Mouse (Mus musculus): Measurements from ENCODE around the gene Mrps18c.

Gene Mrps18c

DNA sequence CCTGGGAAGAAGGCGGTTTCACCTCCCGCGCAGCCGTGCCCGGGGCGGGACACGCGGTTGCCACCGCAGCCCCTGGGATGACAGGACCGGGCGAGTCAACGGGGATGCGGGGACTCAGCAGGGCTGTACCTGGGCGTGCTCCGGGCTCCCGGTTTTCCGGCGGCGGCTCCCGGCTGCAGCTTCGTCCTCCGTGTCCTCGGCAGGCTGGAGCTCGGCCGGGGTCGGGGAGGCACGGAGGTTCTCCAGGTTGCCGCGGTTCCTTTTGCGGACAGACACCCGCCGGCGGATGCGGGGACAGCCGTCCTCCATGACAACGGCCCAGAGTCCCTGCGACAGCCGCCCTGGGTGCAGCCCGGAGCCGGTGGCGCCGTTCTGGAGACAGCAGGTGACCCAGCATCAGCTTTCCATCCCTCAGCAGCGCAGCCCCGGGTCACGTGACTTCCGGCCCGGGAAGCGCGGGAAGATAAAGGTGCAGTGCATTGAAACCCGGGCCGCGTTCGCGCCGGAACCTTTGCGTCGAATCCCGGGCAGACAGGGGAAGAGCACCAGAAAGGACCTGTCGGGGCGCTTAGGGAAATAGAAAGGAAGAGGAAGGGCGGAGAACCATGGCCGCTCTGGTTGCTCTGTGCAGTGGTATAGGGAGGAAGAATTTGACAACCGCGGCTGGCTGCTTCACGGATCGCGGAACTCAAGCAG, at the start of gene Mrps18c, which contains the start of gene Helq:
TSS of gene Mrps18c (plus strand) at position 463 of the 696 bp plus-strand sequence.
TSS of gene Helq (minus strand) at position 434 of the 696 bp plus-strand sequence.
- DNase-seq (ENCODE audit: low spot score), result peak; percentile 94

DNA sequence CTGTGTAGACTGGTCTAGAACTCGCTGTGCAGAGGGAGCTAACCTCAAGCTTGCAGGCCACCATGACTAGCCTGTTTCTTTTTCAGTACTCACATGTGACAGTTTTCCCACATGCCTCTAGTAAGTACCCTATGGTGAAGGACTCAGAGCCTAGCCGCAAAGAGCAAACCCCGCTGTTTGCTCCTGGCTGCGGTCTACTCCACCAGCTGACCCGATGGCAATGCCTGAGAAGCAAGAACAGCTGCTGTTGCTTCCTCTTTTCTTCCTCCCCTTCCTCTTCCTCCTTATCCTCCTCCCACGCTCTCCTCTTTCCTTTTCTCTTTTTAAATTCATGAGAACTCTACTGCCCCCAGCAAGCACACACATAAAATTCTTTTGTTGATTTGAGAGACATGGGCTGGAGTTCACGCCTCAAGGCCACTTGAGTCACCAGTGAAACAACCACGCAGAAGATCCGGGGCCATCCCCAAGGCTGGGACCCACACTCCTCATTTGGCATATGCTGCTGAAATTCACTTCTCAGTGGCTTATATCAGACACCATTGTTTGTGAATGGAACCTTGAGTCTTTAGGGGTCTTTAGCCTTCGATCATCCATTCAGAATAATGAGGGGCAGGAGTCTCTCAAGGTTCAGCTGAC, 47.7 kb upstream of the Mrps18c start:
- DNase-seq (ENCODE audit: low spot score), result no peak

DNA sequence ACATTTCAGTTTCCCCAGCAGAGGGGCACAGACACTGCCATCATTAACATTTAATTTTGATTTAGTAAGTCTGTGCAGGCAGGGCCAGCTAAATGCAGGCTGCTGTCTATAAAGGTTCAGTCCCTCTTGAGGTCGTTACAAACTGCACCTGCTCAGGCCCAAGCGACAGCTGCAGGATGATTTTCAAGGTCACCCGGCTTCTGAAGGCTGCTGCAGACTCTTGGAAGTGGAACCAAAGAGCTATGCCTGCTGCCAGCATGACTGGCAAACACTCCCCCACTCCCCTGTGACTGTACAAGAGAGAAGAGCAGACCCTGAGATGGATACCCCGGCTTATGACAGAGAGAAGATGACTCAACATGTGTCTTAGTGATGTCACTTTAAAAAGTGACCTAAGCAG, 46.8 kb upstream of the Mrps18c start:
- no peak for DNase-seq (ENCODE audit: low spot score)

DNA sequence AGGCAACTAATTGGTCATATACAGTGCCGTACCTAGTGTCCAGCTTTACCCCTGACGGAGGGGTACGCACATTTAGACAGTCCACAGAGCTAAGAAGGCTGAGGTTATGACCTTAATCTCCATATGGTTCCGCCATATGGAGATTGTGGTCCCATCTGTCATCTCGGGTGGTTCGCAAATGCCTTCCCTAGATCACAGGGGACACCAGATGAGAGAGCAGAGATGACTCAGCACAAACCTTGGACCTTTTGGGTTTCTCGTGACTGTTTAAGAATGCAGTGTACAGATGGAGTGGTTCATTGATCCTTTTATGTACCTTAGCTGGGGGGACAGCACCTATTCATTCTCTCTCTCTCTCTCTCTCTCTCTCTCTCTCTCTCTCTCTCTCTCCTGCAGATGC, 45.0 kb upstream of the Mrps18c start:
- DNase-seq (ENCODE audit: low spot score), result no peak

DNA sequence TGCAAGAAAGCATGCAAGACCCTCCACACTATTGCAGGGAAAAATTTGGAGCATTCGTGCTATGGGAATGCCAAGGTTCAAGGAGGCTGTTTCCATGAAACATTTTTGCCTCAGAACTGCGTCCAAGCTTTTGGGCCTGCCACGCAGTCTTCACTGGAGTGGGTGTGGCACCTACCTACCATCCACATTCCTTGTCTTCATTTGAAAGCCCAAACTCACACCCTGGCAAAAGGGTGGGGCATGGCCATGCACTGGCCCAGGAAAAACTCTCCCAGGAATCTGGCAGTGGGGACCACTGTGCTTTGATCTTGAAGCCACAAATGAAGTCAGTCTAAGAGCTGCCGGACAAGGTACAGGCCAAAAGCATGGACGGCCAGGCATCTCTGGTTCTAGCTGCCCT, 40.3 kb upstream of the Mrps18c start:
- no peak for DNase-seq (ENCODE audit: low spot score)

DNA sequence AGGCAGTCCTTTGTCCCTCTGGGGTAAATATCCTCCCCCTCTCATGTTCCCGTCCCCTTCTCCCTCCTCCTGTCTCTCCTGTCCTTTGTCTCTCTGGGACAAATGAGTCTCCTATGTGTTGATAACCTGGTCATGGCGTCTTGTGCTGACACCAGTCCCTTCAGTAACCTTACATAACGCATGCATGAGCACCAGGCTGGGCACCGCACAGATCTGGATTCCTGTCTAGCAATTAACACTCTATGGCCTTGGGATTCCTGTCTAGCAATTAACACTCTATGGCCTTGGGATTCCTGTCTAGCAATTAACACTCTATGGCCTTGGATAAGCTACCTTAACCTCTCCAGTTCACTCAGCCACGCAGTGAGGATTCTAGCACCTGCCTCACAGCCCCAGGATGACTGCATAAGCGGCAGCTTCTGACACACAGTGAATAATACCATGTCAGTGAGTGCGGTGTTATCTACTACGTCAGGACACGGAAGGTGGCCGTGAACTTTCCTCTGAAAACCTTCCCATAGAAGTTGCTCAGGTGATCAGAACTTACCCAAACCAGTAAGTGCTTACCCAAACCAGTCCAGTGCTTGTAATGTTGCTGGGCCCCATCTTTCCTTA, 38.3 kb upstream of the Mrps18c start:
- no peak for DNase-seq (ENCODE audit: low spot score)

DNA sequence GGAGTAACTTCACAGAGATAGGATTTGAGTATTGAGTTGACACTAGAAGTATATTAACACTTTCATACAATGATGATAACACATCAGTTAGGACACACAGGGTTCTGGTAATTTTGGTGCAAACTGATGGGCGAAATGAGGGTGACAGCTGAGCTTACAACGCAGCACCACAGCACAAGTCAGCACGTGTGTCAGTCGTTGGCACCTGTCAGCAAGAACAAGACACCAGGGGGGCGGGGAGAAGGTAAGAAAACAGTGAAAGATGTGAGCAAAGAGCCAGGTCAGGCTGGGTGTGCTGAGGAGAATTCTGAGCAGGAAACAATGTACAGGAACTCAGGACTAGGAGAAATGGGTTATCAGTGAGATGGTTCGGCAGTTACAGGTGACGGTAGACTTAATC, 36.7 kb upstream of the Mrps18c start:
- no peak for DNase-seq (ENCODE audit: low spot score)

DNA sequence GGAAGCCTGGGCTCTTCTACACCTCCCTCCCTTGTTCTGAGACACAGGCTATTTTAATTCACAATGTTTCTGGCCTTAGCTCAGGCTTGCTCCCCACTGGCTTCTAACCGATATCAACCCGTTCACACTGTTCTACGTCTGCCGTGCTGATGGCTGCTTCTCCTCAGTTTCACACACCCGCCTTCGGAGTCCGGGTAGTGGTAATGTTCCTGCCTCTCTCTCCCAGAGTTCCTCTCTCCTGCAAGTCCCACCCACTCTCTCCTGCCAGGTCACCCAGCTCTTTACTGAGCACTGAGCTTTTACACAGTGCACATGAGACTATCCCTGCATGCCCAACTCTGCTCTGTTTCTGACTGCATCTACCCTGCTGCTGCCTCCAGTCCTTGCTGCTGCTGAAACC, 32.4 kb upstream of the Mrps18c start:
- no peak for DNase-seq (ENCODE audit: low spot score)

DNA sequence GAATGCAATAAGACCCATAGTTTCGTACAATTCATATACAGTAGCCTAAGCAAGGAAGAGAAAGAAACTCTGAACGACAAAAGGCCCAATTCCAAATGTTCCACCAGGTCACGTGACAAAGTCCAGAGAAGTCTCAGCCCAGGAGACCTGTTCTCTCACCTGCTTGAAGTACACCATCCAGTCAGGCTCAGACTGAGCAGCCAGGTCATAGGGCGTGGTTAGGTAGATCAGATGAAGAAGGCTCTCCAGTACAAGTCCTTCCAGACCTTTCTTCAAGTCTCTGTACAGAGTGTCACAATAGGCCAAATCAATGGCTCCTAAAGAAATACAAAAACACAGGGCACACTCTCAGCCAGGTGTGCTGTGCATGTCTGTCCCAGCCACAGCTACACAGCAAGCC, 26.9 kb upstream of the Mrps18c start:
- no peak for DNase-seq (ENCODE audit: low spot score)

DNA sequence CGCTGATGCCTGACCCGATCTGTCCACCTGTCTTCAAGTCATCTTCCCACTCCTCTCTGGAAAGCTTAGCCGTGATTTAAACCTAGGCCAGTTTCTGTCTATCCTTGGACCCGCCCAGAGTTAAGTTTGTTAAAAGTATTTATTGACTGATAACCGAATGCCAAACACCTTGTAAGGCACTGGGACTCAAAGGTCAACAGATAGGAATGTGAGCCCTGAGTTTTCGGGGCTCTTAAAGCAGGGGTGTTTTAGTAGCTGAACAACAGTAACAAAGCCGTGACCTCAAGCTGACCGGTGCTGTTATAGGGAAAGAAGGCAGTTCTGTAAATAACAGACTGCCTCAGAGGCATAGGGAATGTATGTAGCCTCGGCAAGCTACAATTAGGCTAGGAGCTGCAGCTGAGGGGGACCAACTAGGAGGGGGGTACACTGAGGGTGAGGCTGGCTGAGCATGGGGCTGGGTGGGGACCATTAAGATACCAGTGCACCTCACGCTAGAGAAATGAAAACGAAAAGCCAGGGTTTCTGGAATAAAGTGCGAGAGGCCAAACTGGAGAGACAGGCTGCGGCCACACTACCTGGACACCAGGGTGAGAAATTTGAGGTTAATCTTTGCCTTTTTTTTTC, 22.5 kb upstream of the Mrps18c start:
- no peak for DNase-seq (ENCODE audit: low spot score)

DNA sequence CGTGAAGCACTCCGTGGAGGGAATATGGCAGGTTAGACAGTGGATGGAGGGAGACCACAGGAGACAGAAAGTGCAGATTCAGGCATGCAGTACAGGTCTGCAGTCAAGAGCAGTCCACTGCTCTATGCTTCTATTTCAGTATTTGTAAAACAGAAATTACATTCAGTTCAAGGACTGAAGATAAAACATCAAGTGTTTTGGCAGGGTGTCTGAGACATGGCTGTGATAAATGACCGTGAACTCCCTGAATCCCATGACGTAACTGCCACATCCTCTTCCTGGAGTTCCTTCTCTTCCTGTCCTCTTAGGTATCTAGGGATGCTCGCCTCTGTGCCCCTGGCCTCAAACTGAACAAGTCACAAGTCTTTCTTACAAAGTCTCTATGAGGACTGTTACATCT, 21.5 kb upstream of the Mrps18c start:
- DNase-seq (ENCODE audit: low spot score), result no peak

DNA sequence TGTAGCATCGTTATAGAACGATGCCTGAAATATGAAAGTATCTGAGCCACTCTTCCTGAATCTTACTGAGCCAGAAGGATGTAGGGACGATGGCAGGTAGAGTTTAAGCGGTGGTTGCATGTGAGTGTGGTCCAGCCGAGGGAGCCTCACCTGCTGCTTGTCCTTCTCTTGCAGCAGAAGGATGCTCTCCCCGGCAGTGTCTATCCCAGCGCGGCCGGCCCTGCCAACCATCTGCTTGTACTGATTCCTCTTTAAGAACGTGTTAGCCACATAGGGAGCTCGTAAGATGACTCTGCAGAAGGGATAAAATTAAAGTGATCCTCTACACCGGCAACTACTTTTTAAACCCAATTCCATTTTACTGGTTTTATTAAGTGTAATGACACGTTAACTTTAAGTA, 19.4 kb upstream of the Mrps18c start:
- DNase-seq (ENCODE audit: low spot score), result no peak

DNA sequence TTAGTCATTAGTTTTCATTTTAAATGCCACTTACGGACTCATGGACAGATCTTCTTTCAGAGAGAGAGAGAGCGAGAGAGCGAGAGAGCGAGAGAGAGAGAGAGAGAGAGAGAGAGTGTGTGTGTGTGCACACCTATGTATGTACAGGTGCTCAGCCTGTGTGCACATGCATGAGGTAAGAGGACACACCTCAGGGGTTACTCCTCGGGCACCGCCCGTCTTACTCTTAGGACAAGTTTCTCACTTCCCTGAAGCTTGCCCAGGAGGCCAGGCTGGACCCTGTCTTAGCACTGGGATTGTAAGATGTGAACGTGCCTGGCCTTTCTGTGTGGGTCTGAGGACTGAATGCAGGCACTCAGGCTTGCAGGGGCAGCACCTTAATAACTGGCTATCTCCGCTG, 10.9 kb upstream of the Mrps18c start:
- no peak for DNase-seq (ENCODE audit: low spot score)

DNA sequence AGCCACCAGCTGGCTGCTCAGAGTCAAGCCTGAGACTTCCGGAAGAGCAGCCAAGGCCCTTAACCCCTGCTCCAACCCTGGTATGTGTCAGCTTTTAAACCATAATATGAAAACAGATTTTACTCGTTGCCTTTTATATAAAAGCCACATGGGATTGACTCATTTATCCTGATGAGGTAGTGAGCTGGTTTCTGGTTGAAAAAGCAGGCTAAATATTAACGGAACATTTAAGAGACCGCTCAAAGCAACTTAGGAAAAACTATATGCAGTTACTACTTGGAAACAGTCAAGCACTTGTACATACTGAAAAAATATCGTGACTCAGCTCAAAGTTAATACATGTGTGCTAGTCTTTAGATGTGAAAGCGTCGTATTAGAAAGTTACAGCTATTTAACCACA, 6.2 kb upstream of the Mrps18c start:
- no peak for DNase-seq (ENCODE audit: low spot score)

DNA sequence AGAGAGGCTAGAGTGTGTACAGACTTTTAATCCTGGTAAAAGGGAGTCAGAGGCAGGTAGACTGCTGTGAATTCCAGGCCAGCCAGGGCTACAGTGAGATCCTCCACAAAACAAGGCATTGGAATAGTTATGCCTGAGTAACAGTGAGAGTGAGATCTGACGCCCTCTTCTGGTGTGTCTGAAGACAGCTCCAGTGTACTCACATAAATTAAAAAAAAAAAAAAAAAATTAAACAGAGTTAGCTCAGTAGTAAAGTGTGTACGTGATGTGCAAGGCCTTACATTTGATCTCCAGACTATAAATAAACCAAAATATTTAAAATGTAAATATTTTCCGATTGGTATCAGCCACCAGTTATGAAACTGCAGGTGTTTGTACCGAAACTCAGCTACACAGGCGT, 4.3 kb upstream of the Mrps18c start:
- DNase-seq (ENCODE audit: low spot score), result no peak

DNA sequence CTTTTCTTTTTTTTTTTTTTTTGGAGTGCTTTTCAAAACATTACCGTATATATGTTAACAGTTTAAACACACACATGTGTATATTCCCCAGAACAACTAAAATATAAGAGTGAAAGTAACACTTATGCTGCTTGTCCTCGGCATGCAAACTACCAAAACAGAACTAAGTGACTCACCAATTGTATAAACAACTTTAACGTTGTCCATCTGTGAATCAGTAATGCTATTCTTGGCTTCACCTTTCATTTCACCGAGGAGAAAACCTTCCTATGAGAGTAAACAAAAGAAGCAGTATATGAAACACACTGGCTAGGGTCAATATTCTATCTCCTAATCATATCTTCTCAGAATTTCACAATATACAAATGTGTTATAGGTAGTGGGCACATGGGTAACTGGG, 19.9 kb downstream of the Mrps18c start:
- DNase-seq (ENCODE audit: low spot score), result no peak

DNA sequence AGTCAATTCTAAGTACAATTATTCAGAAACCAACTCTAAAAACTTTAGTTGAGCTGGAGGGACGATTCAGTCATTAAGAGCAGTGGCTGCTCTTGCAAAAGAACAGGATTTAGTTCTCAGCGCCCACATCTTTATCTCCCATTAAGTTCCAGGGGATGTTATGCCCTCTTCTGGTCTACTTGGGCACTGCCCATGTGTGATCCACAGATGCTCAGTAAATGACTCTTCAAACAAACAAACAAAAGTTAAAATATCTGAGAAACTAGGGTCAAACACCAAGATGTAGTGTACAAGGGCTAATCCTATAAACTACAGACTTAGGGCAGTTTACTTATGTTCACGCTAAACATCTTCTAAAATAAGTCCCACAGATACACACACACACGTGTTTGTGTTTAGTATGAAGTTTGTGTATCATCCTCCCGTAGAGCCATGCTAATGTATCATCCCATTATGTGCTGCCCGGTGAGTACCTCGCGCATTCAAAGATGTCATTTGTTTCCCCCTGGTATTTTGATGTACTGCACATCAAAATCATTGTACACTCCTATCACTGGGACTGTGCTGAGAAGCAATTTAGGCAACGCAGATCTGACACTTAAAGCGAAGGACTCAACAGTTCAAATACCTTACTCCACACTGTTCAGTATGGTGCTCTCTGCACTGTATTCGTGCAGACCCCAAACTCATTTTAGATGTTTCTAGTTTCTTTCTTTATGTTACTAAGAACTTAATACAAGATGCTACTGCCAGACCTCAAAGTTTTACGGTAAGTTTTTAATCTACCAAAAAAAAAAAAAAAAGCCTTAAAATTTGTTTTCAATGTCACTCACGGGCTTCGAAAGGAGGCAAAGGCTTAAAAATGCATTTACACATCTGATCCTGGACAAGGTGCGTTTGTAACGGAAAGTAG, 21.4 kb downstream of the Mrps18c start:
- no peak for DNase-seq (ENCODE audit: low spot score)

DNA sequence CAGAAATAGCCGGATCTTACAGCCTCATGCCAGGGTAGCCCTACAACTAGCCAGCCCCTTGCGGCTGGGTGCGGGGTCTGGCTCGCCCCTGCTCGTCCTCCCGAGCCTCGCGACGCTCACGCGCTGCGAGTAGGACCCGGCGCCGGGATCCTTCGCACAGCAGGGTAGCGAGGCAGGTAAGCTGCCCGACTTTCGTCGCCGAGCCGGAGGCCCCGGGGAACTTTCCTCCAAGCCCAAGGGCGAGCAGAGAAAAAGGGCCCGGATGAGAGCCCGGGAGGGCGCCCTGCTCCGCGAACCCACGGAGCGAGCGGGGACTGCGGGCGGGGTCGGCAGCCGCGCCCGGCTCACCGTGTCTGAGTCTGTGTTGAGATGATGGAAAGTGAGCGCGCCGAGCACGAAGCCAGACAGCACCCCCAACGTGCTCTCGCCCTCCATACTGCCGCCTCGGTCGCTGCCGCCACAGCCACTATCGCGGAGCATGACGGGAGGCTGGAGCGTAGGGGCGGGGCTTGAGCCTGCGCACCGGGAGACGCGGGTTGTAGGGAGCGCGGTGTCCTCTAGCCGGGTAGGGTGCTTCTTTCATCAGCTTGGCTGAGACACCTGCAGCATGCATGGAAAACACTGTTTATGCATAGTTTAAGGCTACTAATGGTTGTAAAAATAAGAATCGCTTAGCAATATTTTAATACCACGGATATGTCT, 22.2 kb downstream of the Mrps18c start, which contains the start of gene Abraxas1:
TSS of gene Abraxas1 (minus strand) at position 483 of the 702 bp plus-strand sequence.
- peak; percentile 89 for DNase-seq (ENCODE audit: low spot score)

DNA sequence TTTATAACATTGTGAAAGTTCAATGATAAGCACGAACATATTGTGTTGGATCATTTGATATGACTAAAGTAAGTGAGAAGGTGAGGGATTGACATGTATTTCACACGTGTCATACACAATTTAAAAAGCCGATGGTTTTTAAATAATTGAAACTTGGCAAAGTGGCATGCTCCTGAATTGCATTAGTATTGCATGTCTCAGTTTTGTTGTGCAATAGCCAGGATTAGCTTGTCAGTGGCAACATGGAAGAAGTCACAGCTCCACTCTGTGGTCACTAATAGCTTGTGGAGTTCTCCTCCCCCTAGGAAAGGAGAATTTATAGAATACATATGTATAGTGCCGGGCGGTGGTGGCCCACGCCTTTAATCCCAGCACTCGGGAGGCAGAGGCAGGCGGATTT, 22.9 kb downstream of the Mrps18c start:
- peak; percentile 78 for DNase-seq (ENCODE audit: low spot score)

DNA sequence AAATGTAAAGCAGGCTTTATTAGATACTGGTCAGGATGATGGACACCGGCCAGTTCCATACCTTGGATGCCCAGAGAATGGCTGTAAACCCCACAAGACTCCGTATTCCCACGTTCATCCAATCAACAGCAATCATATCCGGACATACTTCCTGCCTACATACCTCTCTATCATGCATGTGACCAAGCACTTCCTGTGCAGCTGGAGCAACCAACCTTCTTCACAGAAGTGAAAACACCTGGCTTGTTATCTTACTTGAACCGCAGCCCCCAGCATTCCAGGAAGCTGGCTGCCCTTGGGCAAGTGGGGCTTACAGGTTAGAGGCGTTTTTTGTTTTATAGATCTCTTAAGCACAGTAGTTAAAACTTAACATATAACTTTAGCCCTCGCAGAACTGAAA, 24.4 kb downstream of the Mrps18c start:
- DNase-seq (ENCODE audit: low spot score), result no peak

DNA sequence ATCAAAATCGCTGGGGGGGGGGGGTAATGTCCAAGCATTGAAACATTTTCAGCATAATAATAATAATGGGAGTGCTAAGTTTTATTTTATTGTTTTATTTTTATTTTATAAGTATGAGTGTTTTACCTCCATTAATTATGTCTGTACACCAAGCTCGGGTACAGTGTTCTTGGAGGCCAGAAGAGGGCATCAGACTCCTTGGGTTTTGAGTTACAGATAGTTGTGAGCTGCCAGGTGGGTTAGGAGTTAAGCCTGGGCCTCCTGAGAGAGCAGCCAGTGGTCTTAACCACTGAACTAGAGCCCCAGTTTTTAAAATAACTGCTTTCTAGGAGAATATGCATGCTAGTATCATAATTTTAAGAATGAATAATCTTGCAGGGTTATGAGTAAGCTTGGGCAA, 27.5 kb downstream of the Mrps18c start:
- no peak for DNase-seq (ENCODE audit: low spot score)
